13 mouse cellular contexts compared by ENCODE assay signal in genomic region chr1:136538247-136538646, GRCm38 (mm10).
DNase-seq lines count a peak whose midpoint lies in the region; ATAC-seq and TF ChIP-seq lines count a peak whose summit lies in the region.
"Had no signal": no experiment of that assay in that cellular context is flagged by ENCODE, and none has a peak within 500 bp of the region (broad histone marks: within the 10 kb centered on the region; RNA-seq: fewer than 3 reads in every experiment).

No protein-coding gene starts in this region.

- no peak overlapping the region for H3K4me2 ChIP-seq in kidney, embryonic 16.5 days (replicated peaks; ENCODE audit: low read depth, low read length)
- no peak overlapping the region for H3K4me2 ChIP-seq in hindbrain, embryonic 14.5 days (replicated peaks)
- H3K4me2 ChIP-seq: heart, embryonic 13.5 days; midbrain, embryonic 13.5 days; neural tube, embryonic 15.5 days had no signal

- no peaks in the 10 kb centered on the region for H3K36me3 ChIP-seq in kidney, embryonic 16.5 days (ENCODE audit: insufficient read depth, low read length)
- no peaks in the 10 kb centered on the region for H3K36me3 ChIP-seq in hindbrain, embryonic 14.5 days (replicated peaks; ENCODE audit: control insufficient read depth, insufficient read depth)
- H3K36me3 ChIP-seq in limb, embryonic 10.5 days: peaks cover 7% of the 10 kb centered on the region; the same call in 1 of the 2 replicates
- H3K36me3 ChIP-seq: midbrain, embryonic 13.5 days; neural tube, embryonic 15.5 days had no signal

- TF ChIP-seq POLR2A in brain, embryonic 14.5 days (IDR thresholded peaks at IDR 0.05; ENCODE audit: borderline replicate concordance, extremely low read depth, insufficient read depth, insufficient read length, poor library complexity, severe bottlenecking): no peak

- peak; percentile 75 for DNase-seq in kidney, adult 9 months
- peak; percentile 86 for DNase-seq in Muller cell, postnatal 12 days (ENCODE audit: inconsistent ontology term)
- DNase-seq in brain, embryonic 14.5 days (ENCODE audit: low read depth): peak; percentile 29
- peak; percentile 67 to 68 for DNase-seq in layer of hippocampus, adult 8-10 months (ENCODE audit: low spot score in 2 of 2)
- no peak for DNase-seq in hindbrain, embryonic 14.5 days (ENCODE audit: low spot score)
- DNase-seq in MN1 (ENCODE audit: low spot score): no peak
- no peak for DNase-seq in limb, embryonic 10.5 days (ENCODE audit: low spot score)

- no peak for TF ChIP-seq CTCF in brain, embryonic 14.5 days (IDR thresholded peaks at IDR 0.05; ENCODE audit: borderline replicate concordance, extremely low read depth, insufficient read depth, insufficient read length)

- peaks cover 23% of the 10 kb centered on the region for H3K4me1 ChIP-seq in kidney, embryonic 16.5 days (ENCODE audit: insufficient read depth, low read length)
- no peaks in the 10 kb centered on the region for H3K4me1 ChIP-seq in hindbrain, embryonic 14.5 days (replicated peaks; ENCODE audit: control insufficient read depth, insufficient read depth, low read length)
- H3K4me1 ChIP-seq in limb, embryonic 10.5 days: peaks cover 14% of the 10 kb centered on the region

- 91% methylated on average over 4 of the region's 4 CpGs for WGBS in kidney, embryonic 16.5 days
- WGBS in hindbrain, embryonic 14.5 days: 91% methylated on average over 4 of the region's 4 CpGs
- 94% methylated on average over 4 of the region's 4 CpGs for WGBS in limb, embryonic 10.5 days

- no peak overlapping the region for H3K27ac ChIP-seq in kidney, embryonic 16.5 days (ENCODE audit: low read length)
- no peak overlapping the region for H3K27ac ChIP-seq in hindbrain, embryonic 14.5 days
- no peak overlapping the region for H3K27ac ChIP-seq in limb, embryonic 10.5 days
- H3K27ac ChIP-seq: heart, embryonic 13.5 days; kidney, postnatal 0 days; liver, embryonic 14.5 days; midbrain, embryonic 13.5 days; neural tube, embryonic 15.5 days had no signal

- H3K9me3 ChIP-seq in kidney, embryonic 16.5 days (ENCODE audit: low read length): peaks cover 5% of the 10 kb centered on the region; the same call in 1 of the 2 replicates
- no peaks in the 10 kb centered on the region for H3K9me3 ChIP-seq in hindbrain, embryonic 14.5 days (ENCODE audit: control insufficient read depth, low read length)
- no peaks in the 10 kb centered on the region for H3K9me3 ChIP-seq in limb, embryonic 10.5 days (replicated peaks)
- H3K9me3 ChIP-seq: heart, embryonic 13.5 days; midbrain, embryonic 13.5 days; neural tube, embryonic 15.5 days had no signal

- H3K27me3 ChIP-seq in kidney, embryonic 16.5 days (ENCODE audit: insufficient read depth, low read length): no peaks in the 10 kb centered on the region
- no peaks in the 10 kb centered on the region for H3K27me3 ChIP-seq in hindbrain, embryonic 14.5 days (ENCODE audit: control insufficient read depth, insufficient read depth, low read length)
- no peaks in the 10 kb centered on the region; the same call in 1 of the 2 replicates for H3K27me3 ChIP-seq in limb, embryonic 10.5 days (ENCODE audit: low read depth, poor library complexity, severe bottlenecking)
- H3K27me3 ChIP-seq: heart, embryonic 13.5 days; midbrain, embryonic 13.5 days; neural tube, embryonic 15.5 days had no signal

- H3K9ac ChIP-seq in kidney, embryonic 16.5 days (replicated peaks; ENCODE audit: low read length): no peak overlapping the region
- H3K9ac ChIP-seq in hindbrain, embryonic 14.5 days: no peak overlapping the region
- H3K9ac ChIP-seq: heart, embryonic 13.5 days; liver, embryonic 14.5 days; midbrain, embryonic 13.5 days; neural tube, embryonic 15.5 days had no signal

- ATAC-seq in kidney, embryonic 16.5 days (ENCODE audit: low FRiP score, low TSS enrichment): no peak
- ATAC-seq in hindbrain, embryonic 14.5 days (ENCODE audit: low FRiP score): no peak
- ATAC-seq: midbrain, embryonic 13.5 days had no signal

- H3K4me3 ChIP-seq in kidney, embryonic 16.5 days (ENCODE audit: low read length): no peak overlapping the region
- no peak overlapping the region for H3K4me3 ChIP-seq in hindbrain, embryonic 14.5 days (replicated peaks; ENCODE audit: low read length)
- H3K4me3 ChIP-seq in limb, embryonic 10.5 days: no peak overlapping the region
- H3K4me3 ChIP-seq: heart, embryonic 13.5 days; midbrain, embryonic 13.5 days; neural tube, embryonic 15.5 days had no signal

Comparison
In these comparisons a context has a peak if more than half of its experiments do, and no peak if none do; other contexts are left out.
1. DNase-seq: peak in kidney, adult 9 months (single experiment), Muller cell, postnatal 12 days (single experiment), brain, embryonic 14.5 days (single experiment) and layer of hippocampus, adult 8-10 months (2 of 2); none in hindbrain, embryonic 14.5 days (single experiment), MN1 (single experiment) and limb, embryonic 10.5 days (single experiment).